Mouse (Mus musculus): Measurements from ENCODE around the gene Cmss1.

The Cmss1 gene

DNA sequence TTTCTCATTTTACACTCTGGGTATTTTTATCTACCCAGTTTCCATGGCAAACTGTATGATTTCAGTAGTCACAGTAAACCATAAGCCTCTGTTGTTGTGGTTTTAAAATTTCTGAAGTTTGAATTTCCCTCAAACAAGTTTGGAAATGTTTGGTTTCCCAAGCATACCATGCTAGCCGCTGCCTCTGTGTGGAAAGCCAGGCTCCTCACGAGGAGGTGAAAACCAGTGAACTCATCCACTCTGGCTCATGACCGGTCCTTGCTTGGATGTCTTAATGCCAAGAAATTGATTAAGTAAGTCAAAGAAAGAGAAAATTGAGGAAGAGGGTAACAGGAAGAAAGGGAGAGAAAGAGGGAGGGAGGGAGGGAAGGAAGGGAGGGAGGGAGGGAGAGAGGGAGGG is 48.4 kb downstream of the Cmss1 start:
- DNase-seq (ENCODE audit: low spot score in 2 of 2) = no peak

DNA sequence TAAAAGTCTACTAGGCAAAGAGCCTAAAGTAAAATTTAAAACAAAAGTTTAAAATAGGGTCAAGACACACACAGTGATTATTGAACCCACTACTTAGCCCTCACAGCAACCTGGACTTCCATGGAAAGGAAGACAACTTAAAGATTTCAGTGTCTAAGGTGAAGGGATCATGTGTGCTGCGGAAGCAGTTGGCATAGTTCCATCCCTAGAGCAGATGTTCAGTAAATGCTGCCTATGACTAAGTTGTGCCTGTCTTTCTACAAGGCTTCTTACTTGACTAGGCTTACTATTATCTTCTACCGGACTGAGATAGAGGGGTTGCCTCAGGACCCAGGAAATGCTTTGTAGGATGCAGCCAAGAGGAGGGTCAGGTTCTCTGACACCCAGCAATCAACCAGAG is 50.4 kb downstream of the Cmss1 start:
- no peak for DNase-seq (ENCODE audit: low spot score in 2 of 2)

DNA sequence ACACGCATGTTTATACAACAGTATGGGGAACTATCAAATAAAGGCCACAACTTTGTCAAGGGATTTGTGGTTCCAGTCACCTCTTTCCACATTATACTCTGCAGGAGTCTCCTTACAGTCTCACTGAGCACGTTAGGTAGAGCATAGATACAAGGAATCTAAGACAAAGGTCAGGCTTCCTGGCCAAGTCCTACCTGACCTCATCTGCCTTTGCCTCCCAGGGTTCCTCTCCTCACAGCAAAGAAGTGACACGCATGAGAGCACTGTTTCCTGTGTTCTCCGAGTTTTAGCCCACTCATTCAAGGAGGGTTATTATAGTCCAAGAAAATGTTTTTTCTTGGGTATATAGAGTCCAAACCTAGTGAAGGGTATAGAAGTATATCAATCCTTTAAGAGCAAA is 51.0 kb downstream of the Cmss1 start:
- no peak for DNase-seq (ENCODE audit: low spot score in 2 of 2)

DNA sequence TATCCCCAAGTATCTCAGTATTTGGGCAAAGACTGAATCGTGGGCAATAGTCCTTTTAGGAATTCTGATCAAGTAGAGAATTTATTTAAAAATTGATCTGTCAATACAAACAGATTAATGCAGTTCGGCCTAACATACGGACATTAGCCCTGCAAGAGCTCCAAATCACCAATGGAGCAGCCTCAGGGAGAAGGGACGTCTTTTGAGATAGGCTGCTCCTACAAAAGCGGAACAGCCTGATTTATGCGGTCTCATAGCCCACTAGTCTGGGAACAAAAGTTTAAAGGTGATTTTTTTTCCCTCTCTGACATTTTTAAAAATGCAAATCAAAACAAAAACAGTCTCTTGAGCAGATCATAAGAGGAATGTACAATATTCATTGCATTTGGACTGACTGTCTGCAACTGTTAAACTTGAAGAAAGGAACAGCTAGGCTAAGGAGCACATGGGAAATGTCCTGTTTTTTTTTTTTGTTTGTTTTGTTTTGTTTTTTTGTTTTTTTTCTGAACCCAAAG is 51.7 kb downstream of the Cmss1 start:
- no peak for DNase-seq (ENCODE audit: low spot score in 2 of 2)

DNA sequence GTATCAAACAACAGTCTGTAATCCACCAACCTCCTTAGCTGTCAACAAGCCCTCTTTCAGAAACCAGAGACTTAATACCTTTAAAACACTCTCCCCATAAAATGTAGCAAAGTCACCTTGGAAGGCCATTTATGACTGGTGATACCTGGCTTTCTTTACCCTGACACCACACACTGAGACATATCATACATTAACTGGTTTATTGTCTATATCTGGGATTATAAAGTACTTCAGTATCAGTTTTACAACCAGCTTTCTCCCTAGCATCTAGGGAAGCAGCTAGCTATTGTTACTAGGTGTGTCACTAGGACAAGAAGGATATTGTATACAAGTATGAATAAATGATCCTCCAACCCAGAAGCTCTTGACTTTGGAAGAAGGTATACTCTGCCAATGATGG is 53.4 kb downstream of the Cmss1 start:
- no peak for DNase-seq (ENCODE audit: low spot score in 2 of 2)

DNA sequence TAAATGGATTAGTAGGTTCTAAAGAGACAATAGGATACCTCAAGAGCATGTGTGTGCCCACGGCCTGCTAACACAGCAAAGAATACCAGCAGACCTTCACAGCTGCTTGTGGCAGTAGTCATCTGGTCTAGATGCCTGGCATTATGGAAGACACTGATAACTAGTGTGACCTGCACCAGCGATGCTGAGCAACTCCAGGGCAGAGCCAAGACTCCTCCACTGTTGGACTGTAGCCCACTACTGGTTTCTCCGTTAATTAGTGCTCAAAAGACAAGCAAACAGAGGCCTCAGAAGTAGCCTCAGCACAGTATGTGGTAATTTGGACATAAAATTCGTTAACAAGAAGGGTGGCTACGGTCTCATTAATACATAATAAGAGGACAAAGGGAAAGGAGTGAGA is 54.0 kb downstream of the Cmss1 start:
- no peak for DNase-seq (ENCODE audit: low spot score in 2 of 2)

DNA sequence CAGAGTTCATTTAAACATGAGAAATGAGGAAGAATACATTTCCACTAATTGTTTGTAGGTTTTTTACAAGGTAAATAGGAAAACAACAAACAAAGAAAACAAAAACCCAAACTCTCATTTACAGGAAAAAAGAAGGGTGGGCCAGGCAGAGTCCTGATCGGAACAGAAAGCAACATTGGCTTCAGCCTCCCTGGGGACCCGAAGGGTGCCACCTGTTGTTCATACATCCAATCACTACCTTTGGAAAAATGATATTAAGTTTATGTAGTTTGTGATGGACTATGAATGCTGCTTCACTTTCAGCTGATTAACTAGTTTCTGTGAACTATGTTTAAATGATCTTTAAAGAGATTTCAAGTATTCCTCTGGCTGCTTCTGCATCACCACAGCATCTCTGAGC is 55.0 kb downstream of the Cmss1 start:
- DNase-seq (ENCODE audit: low spot score in 2 of 2) = no peak

DNA sequence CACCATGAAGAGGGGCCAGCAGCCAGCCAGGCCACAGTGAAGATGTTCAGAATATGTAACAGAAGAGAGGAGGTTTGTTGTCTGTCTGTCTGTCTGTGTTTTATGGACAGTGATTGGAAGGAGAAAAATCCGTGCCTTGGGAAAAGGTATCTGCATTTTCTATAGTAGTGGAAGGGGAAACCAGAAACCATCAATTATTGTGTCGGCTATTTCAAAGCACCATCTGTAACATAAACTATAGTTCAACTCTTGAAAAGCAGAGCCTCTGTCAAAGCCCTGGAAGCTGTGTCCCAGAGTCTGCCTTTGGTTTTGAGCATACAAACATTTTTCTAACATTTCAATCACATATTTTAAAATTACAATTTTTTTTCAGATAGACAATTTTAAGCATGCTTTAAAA is 55.8 kb downstream of the Cmss1 start:
- no peak for DNase-seq (ENCODE audit: low spot score in 2 of 2)

DNA sequence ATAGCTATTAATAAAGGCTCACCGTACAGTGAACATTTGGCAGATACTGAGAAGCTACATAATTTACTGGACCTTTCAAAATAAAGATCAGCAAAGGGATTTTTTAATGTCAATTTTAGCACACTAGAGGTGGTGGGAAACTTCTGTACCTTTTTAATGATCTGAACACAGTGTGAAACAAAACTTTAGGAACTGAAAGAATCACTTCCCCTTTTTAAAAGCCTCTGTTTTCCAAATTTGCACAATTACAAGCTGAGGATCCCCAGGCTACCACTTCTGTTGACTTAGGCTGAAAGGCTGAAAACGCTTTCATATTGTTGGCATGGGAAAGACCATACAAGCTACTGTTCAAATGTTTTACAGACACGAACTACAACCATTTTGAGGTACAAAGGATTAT is 56.6 kb downstream of the Cmss1 start:
- no peak for DNase-seq (ENCODE audit: low spot score in 2 of 2)

DNA sequence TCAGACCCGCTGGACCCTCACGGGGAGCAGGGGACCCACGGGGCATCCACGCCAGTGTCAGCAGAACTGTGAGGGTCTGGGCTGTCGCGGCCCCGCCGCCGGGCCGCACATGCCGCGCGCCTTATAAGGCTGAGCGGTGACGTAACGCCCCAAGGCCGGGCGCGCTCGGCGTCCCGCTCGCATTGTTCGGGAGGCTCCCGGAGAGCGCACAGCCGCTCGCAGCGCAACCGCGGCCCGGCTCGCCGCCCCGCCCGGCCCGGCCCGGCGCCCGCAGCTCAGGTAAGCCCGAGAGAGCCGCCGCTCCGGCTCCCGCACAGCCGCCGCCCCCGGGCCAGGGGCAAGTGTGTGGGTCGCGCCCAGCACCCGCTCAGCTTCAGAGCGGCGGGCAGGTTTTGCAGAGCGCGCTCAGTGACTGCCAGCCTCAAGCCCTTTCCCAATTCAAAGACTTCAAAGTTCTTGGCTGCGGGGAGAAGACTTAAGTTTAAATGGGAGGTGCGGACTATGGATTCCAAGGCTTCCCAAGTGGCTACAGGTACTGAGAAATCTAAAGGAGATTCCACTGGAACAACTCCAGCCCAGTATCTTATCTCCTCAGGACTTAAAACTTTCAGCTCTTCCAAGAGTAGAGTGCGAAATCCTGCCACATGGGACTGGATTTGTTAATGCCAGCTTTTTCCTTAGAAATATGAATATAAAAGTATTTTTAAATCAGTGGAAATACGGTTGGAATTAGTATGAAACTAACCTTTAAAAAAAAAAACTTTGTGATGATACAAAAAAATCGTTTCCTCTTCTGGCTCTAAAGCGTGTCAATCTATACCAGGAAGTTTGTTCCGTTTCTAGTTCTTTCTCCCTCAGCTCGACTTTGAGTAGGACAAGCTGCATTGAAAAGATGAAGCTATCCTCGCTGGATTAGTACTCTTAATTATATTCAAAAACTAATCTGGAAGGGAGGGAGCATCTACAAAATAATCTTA is 57.3 kb downstream of the Cmss1 start:
- DNase-seq (ENCODE audit: low spot score in 2 of 2) = peak; percentile 38 to 64

DNA sequence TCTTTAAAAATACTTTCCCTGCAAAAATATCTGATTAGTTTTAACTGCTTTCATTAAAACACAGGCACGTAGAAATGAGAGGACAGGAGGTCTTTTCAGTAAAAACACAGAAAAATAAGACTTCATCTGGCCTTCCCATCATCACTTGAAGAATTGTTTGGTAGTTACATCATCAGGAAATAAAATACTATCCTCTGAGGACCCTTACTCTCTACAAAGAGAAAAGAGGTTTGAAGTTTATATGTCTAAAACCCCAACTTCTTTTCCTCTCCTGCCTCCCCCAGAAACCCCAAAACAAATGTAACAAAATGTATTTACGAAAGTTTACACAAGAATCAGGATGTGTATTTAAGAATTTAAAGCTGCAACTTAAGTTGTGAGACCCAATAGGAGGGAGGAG is 58.1 kb downstream of the Cmss1 start:
- DNase-seq (ENCODE audit: low spot score in 2 of 2) = no peak

DNA sequence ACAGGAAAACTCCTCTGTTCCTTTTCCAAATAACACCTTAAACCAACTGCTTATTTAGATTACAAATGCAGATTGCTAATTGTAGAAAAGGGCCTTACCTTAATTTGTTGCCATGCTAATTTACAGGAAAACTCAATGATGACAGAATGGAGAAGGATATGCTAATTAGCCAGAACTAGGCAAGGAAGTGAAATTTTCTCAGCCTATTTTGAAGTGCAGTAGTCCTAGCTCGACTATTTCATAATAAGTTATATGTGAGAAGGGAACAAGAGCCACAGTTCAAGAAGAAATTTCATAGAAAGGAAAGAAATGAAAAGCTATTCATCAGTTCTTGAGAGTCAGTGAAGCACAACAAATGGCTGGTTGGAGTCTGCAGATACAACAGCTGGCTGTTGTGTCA is 60.3 kb downstream of the Cmss1 start:
- DNase-seq (ENCODE audit: low spot score in 2 of 2) = no peak

DNA sequence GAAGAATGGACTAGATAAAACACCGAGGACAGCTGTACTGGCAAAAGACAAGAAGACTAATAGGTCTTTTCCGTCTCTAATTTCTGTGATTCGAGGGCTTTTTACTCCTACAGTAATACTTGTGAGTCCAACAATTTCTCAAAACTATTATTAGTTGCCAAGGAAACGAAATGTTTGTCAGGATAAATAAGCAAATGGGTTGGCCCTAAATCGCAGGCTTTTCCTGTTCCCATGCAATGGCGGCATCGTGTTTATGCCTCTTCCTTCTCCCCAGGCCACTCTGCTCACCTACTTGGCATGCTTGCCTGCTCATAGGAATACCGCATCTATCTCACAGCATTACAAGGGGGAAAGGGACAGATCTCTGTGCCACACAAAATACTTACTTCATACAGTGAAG is 62.2 kb downstream of the Cmss1 start:
- DNase-seq (ENCODE audit: low spot score in 2 of 2) = no peak

DNA sequence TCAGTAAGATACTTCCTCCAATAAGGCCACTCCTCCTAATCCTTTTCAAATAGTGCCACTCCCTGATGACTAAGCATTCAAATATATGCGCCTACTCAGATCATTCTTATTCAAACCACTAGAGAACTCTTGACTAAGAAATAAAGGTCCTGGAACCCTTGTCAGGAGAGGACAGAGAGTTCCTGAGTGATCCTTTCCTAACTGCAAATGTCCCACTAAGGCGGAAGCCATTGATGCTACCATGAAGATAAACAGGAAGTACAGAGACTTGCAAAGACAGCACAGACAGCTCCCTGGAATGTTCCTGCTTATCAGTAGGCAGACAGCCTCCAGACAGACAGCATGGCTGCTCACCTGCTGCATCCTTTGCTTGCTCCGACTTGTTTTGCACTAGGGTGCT is 63.4 kb downstream of the Cmss1 start:
- no peak for DNase-seq (ENCODE audit: low spot score in 2 of 2)

DNA sequence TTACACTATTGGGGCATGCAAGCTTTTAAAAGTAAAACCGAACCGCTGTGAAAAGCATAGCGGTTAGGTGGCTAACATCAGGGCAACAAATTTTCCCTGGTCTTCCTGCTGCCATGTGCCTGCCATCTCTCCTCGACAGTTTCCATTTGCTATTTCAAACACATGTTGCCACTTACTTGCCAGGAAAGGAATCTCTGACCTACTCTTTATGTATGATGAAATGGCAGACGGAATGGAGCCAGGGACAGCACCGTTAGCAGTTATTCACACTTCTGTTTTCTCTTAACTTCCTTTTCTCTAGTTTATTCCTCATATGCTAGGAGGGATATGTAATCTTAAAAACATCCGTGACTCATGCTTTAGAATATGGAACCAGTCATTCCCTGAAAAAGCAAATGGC is 70.2 kb downstream of the Cmss1 start:
- no peak for DNase-seq (ENCODE audit: low spot score in 2 of 2)

DNA sequence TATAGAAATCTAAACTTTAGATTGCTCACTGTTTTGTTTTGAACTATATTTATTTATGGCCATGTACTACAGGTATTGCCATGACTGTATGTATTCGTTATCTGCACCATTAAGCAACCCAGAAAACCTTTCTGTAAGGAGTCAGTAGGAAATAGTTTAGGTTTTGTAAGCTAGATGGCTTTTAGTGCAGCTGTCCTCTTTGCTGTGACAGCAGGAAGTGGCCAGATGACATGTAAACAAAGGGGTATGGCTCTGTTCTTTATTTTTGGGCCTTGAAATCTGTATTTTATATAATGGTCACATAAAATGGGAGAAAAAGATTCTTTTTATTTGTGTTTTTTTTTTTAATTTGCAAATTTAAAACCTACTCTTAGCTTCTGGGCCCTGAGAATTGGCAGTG is 71.9 kb downstream of the Cmss1 start:
- DNase-seq (ENCODE audit: low spot score in 2 of 2) = no peak

DNA sequence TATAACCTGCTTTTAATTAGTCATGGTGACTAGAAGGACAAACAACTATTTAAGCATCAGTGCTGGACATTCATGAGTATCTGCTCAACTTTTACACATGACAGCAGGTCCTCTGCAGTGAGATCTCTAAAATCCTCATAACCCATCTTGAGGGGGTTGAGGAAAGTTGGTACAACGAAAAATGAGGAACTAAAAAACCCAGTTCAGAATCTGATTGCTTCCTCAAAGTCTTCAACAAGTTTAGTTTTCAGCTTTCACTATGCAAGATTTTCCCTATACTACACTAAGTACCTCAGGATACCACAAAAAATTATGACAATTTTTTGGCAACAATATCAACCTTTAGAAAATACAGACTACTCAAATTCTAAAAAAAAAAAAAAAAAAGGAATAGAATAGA is 72.3 kb downstream of the Cmss1 start:
- no peak for DNase-seq (ENCODE audit: low spot score in 2 of 2)

DNA sequence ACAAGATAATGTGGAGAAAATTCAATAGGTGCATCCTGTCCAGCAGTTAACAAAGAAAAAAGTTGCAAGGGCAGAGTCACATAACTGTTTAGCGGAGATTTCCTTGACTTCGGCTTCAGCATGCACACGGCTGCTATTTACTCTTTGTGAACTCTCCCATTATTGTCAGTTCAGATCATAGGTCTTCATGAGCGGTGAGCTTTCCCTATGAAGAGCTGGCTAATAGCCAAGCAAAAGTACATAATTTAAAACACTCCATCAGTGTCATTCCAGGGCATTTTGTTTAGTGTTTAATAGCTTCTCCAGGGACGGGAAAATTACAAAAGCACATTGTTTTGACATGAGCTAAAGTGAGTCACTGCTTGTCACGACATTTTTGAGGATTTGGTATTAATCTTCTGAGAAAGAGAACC is 74.6 kb downstream of the Cmss1 start:
- DNase-seq (ENCODE audit: low spot score in 2 of 2) = no peak

DNA sequence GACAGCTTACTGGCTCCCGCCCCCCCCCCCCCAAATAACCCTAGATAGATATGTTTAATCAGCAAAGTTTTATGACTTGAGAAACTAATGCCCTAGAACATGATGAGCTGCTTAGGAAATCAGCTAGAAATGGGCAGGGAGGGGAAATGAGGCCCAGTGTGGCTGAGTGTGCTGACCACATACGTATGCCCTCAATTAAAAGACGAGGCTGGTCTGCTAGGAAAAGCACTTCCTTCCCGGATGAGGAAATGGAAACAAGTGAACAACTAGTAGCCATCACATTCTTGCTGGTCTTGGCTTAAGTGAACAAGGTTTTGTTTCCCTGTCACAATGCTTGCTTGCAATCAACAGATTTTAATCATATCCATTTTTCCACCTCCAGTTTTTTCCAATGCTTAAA is 76.1 kb downstream of the Cmss1 start:
- DNase-seq (ENCODE audit: low spot score in 2 of 2) = no peak

DNA sequence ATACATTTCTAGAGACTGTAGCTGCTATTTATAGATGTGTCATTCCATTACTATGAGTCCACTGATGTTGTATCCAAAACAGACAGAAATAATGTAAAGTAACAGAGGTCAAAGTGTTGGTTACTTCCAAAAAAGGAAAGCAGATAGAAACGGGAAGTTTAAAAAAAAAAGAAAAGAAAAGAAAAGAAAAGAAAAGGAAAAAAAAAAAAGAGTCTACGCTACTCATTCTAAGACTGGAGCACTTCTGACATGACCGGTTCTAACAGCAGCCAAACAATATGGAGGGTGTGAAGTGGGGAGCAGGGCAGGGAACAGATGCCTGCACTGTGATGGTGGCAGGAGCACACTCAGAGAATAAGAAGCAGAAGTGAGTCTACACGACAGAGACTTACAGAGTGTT is 78.2 kb downstream of the Cmss1 start:
- no peak for DNase-seq (ENCODE audit: low spot score in 2 of 2)

DNA sequence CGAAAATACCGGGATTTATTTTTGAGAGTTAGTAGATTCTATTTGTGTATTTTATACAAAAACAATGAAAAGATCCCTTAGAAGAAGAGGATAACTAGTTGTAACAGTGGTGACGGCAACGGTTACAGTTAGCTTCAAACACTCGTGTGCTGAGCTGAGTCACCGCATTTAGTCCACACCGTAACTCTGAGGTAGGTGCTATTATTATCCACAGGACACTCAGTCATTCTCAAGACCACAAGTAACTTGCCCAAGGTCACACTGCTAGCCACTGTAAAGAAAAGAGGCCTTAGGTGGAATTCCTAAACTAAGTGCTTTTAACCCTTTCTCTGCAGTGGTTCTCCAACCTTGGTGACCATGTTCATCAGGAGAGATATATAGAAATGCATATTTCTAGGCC is 79.8 kb downstream of the Cmss1 start:
- DNase-seq (ENCODE audit: low spot score in 2 of 2) = no peak

DNA sequence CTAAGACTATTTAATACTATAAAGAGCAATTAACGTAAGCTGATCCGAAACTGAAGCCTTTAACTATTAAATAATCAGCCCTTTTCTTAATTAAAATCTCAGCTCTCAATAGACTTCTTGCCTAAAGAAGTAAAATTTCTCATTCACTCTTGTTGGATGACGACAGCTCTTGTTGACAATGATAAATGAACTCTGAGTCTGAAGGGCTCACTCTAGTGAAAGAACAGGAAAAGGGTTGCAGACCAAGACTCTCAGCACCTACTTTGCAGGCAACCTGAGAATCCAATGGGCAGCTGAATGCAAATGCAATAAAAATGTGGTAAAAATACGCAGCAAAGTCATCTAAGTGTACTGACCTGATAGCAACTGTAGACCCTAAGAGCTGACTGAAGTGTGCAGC is 81.2 kb downstream of the Cmss1 start:
- no peak for DNase-seq (ENCODE audit: low spot score in 2 of 2)

DNA sequence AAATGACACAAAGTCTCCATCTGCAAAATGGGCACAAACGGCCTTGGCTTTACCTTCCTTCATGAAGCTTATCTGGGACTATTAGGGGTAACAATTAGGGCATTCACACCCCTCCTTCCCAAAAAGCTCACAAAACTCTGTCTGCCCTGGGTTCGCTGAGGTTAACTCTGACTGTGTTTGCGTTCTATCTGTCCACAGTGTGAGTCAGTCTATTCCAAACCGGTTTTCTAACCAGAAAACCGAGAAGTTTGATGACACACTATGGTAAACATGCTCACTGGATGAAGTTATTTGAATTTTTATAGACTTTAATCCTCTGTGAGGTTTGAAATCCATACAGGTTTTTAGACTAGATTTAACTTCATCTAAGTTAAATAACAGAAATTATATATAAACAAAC is 81.6 kb downstream of the Cmss1 start:
- no peak for DNase-seq (ENCODE audit: low spot score in 2 of 2)

DNA sequence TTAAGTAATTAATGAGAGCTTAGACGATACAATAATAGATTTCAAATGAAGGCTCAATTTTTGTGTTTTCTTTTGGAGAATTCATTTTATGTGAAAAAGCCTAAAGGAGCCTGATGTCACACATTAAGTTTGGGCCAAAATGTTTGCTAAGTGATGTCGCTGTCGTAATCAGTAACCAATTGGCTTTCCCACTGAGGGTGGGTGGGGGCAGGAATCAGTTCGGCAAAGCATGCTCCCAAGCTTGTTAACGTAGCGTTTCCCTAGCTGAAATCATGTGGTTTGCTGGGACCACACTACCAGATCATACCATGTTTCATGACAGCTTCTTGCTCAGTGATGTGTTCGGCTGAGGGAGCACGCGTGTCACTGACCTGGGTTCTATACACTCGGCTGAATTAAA is 91.0 kb downstream of the Cmss1 start:
- DNase-seq (ENCODE audit: low spot score in 2 of 2) = no peak

Data from spleen, postnatal 14 days (tissue).